Mouse (Mus musculus): Measurements from ENCODE around the gene Dusp16.
"Not testable (repeated sequence)": the region's sequence is repeated elsewhere in the genome, so short reads cannot be mapped to it uniquely, and the experiment has no call there.

Dusp16 gene

DNA sequence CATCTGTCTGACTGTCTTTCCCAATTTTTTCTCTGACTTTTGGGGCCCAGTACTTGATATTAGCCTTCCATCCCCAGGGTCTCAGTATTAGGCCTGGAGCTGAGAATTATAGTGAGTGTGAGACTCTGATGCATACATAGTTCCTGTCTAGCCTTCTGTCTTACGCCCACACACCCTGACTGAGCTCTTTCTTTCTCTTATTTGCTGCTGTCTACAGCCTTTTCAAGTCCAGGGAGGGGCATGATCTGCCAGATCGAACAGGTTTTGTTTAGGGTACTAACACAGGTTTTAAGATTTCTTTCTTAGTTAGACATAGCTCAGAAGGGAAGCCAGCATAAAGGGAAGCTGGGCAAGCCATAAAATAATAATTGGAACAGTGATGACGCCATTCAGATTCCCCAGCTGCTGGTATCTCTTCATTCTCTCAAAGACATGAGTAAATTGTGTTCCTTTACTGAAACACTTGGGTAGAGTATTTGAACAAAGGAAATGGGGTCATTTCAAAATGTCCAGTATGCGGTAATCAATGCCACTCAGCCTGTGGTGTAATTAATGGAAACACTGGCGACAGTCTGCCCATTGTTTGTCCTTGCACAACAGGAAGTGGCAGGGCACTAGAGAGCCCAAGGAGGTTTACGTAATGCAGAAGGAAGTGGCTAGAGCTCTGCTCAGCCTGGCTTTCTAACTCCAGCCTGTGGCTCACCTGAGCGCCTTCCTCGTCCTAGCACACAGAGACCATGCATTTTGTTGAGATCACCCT, 91.8 kb downstream of the Dusp16 start:
- peak in 1 of 2 experiments; percentile 31 for DNase-seq (ENCODE audit: low spot score in 2 of 2)

- DNase-seq (ENCODE audit: low spot score in 2 of 2): no peak
Observed at GRCm38 (mm10) chr6:134698243-134698642, 94.2 kb downstream of the Dusp16 start.

- no peak for DNase-seq (ENCODE audit: low spot score in 2 of 2)
Observed at GRCm38 (mm10) chr6:134696554-134696953, 95.9 kb downstream of the Dusp16 start.

DNA sequence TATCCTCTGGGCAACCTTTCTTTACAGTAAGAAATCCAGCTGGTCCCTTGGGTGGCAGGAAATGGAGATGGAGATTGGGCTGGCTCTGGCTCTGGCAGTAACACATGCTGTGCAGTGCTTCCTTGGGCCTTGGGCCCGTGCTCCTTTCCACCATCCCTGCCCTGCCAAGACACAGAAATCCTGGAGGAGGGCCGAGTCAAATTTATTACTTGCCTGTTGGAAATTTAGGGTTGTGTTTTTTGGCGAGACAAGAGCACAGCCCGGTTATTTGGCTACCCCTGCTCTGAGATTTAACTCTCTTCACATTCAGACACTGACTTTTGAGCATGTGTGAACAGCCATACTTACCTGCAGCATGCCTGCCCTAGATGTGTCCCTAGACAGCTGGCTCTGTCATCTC, 96.3 kb downstream of the Dusp16 start:
- no peak for DNase-seq (ENCODE audit: low spot score in 2 of 2)

GRCm38 (mm10) chr6:134695625-134696024, 96.8 kb downstream of the Dusp16 start:
- DNase-seq (ENCODE audit: low spot score in 2 of 2): no peak

DNA sequence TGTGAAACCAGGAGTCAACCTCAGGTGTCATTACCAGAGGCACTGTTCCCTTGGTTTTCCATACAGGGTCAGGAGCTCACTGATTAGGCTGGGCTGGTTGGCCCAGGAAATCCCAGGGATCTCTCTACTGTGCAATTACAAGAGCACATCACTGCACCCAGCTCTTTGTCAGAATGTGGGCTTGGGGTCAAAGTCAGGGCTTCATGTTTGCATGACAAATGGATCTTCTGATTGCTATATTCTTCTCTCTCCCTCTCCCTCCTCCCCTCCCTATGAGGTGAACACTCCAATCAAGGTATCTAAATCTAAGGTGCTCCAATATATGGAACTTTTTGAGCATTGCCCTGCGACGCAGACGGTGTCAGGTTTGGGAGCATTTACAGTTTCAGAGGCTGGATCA, 97.4 kb downstream of the Dusp16 start:
- DNase-seq (ENCODE audit: low spot score in 2 of 2): no peak

DNA sequence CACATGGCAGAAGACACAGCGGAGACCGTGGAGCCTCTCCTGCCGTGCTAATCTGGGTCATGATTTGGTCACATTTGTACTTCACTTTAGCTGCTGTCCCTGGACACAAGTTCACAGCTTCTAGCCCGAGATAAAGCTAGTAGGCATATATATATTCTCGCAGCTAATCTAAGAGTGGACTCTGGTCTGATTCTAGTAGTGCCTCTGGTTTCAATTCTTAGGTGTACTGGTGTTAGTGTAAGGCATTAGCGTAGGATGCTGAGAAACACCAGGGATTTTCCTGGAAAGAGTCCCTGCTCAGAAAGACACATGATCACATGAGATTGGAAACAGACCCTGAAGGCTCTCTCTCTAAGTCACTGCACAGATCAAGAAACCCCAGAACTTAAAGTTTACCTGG, 97.9 kb downstream of the Dusp16 start:
- no peak for DNase-seq (ENCODE audit: low spot score in 2 of 2)

- DNase-seq (ENCODE audit: low spot score in 2 of 2): no peak
Observed at GRCm38 (mm10) chr6:134685515-134685914, 106.9 kb downstream of the Dusp16 start.

DNA sequence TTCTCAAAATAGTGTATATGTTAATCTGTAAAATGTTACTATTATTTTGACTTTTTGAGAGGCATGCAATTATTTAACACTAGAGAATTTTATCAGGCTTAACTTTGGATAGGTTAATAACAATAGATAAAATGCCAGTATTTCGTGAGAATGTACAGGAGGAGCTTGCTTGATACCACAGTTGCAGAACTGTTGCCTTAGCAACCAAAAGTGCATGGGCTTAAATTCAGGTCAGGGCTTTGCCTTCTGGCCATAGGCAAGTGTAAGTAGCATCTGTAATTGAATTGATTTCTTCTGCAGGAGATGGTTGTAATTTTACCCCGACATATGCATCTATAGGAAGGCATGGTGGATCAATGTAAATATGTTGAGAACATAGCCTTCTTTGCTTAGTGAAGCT, 107.4 kb downstream of the Dusp16 start:
- DNase-seq (ENCODE audit: low spot score in 2 of 2): no peak

- DNase-seq (ENCODE audit: low spot score in 2 of 2): no peak
Observed at GRCm38 (mm10) chr6:134684354-134684915, 108.0 kb downstream of the Dusp16 start.

DNA sequence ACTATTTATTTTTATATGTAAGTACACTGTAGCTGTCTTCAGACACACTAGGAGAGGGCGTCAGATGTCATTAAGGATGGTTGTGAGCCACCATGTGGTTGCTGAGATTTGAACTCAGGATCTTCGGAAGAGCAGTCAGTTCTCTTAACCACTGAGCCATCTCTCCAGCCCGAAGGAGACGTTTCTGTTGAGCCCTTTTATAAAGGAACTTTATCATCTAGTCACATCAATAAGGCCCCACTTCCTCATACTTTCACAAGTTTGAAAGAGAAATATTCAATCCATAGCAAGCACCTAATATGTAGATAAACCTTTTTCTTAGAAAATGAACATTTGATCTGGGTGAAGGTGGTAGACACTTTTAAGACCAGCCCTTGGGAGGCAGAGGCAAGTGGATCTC, 113.1 kb downstream of the Dusp16 start:
- DNase-seq (ENCODE audit: low spot score in 2 of 2): not testable (repeated sequence)

DNA sequence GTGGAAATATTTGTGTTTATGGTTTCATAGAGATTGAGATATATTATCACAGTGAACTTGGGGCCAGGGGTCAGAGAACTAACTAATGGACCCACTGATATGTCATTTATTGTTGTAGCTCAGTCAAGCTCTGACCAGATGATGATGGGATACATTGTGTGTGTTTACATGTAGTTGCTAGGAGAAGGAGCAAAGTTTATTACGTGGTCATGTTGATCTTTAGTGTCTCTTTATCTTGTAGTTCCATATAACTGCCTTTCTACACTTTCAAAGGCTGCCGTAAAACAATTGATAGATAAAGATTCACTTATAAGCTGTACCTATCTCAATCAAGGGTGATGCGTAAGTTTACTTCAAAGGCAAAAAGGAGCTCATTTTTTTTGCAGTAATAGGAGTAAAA, 114.4 kb downstream of the Dusp16 start:
- no peak for DNase-seq (ENCODE audit: low spot score in 2 of 2)

DNA sequence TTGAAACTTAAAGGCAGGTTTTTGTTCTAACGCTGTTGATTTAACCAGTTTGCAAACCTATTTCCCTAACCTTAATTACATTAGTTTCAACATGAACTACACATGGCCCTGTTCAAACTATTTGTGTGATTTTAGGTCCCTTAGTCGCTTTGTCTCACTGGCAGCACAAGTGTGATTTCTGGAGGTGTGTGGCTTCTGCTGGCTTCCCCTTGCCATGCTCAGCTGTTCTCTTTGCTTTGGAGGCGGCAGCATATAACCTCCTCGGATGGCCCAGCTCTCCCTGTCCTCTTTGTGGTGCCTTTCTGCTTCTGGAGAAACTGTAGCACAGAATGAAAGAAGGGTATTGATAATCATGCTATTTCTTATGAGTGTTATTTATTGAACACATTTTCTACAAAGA, 114.9 kb downstream of the Dusp16 start:
- no peak for DNase-seq (ENCODE audit: low spot score in 2 of 2)

GRCm38 (mm10) chr6:134673712-134674111, 118.7 kb downstream of the Dusp16 start:
- peak in 1 of 2 experiments; percentile 35 for DNase-seq (ENCODE audit: low spot score in 2 of 2)

GRCm38 (mm10) chr6:134670881-134671411, 121.5 kb downstream of the Dusp16 start:
- no peak for DNase-seq (ENCODE audit: low spot score in 2 of 2)

DNA sequence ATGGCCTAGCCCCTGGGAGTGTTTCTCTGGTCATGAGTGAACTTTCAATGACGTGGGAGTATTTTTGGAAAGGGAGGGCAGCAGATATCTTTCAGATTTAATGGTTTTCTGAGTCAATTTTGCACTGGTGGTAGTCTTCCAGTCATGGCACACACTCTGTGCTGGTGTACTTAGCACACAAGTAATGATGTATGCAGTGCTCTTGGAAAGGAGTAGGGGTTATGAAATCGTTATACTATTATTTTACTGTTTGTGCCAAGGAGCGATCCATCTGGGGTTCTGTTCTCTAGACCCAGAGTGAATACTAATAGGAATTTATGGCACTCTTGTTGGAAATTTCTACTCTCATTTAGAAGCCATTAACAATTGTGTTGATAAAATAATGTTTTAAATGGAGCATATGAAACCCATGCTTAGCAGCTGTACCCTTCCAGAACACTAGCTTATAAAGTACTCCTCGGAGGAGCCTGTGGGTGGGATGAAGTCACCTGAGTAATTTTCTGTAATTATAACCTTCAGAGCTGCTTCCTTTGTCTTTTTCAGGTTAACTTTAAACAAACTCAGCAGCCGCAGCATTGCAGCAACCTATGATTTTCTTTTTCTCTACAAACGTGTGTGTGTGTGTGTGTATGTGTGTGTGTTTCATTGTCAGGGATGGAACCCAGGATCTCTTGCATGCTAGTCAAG, 123.1 kb downstream of the Dusp16 start:
- no peak for DNase-seq (ENCODE audit: low spot score in 2 of 2)

GRCm38 (mm10) chr6:134668519-134668918, 123.9 kb downstream of the Dusp16 start:
- DNase-seq (ENCODE audit: low spot score in 2 of 2): no peak

DNA sequence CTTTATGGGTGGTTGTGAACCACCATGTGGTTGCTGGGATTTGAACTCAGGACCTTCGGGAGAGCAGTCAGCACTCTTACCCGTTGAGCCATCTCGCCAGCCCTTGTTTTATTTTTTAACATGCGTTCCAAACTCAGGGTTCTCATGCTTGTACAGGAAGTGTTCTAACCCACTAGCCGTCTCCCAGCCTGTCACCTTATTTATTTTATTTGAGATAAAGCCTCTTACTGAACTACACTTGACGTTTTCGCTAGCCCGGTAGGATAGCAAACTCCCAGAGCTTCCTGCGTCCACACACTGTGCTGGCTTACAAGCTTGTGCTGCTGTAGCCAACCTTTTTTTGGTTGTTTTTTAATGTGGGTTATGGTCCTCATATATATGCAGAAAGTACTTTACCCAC, 126.6 kb downstream of the Dusp16 start:
- DNase-seq (ENCODE audit: low spot score in 2 of 2): no peak
